Mouse (Mus musculus): Measurements from ENCODE around the gene Pemt. TPM values are rescaled to one million over a fixed set of nuclear protein-coding genes. Genes with fewer than 3 reads are reported as not detected.

Gene Pemt
- total and polyA plus RNA-seq, 2 experiments from 2014 or later, result 14.2 to 16.2 TPM

DNA sequence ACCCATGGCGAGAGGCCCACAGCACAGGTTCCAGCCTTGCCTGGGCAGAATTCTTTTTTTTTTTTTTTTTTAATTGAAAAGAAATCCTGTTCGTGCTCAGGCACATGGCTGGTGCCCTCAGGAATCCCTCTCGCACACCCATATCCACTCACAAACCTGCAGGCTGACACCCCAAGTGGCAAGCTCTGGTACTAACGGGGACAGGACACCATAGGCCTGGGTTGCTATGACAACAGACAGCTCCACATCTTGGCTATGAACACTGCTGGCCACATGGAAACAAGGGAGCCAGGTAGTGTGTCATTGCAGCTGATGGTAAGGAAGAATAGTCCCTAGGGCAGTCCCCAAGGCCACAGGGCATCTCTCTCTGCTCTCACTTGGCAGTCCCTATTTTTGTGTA, 42.7 kb upstream of the Pemt start:
- Histone ChIP-seq H3K4me1 (ENCODE audit: insufficient read depth) (0 out of 2 replicates have a peak, but pooled peaks cover 4% of the 10 kb centered on the region), H3K4me2 (ENCODE audit: low read depth) (no peak overlapping the region), H3K9me3 (ENCODE audit: low read length) (no peaks in the 10 kb centered on the region), H3K27me3 (ENCODE audit: insufficient read depth, low read length) (no peaks in the 10 kb centered on the region), H3K9ac (no peak overlapping the region), H3K36me3 (ENCODE audit: insufficient read depth) (no peaks in the 10 kb centered on the region), H3K4me3 (ENCODE audit: low read depth, low read length) (no peak overlapping the region), H3K27ac (ENCODE audit: low read depth, low read length) (no peak overlapping the region)
- 15% methylated on average over 4 of the region's 4 CpGs for WGBS
- peak; percentile 78 for DNase-seq
- ATAC-seq, result peak; percentile 95
- peak; percentile 71 for TF ChIP-seq CTCF (IDR thresholded peaks at IDR 0.05; ENCODE audit: low read depth)

DNA sequence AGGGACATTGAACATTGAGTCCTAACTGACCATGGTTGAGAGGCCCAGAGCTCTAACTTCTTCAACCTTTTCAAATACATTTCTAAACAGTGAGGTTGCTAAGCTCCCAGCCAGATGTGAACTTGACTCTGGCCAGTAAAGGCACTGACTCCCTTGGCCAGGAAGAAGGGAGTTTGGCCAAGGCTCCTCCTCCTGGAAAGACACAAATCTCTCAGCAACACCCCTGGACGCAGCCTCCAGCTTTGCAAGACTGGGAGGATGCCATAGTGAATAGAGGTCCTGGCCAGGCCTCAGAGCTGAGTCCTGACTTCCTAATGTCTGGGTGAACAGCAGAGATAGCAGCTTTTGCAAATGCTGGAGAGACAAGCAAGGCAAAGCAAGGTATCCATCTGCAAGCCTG, 40.4 kb upstream of the Pemt start:
- no peak overlapping the region for H3K4me2 ChIP-seq (ENCODE audit: low read depth)
- no peak overlapping the region for H3K27ac ChIP-seq (ENCODE audit: low read depth, low read length)
- H3K36me3 ChIP-seq (ENCODE audit: insufficient read depth), result no peaks in the 10 kb centered on the region
- no peaks in the 10 kb centered on the region for H3K9me3 ChIP-seq (ENCODE audit: low read length)
- H3K4me1 ChIP-seq (ENCODE audit: insufficient read depth), result 0 out of 2 replicates have a peak, but pooled peaks cover 4% of the 10 kb centered on the region
- no peak for DNase-seq
- H3K4me3 ChIP-seq (ENCODE audit: low read depth, low read length), result no peak overlapping the region
- no peak for ATAC-seq
- TF ChIP-seq CTCF (IDR thresholded peaks at IDR 0.05; ENCODE audit: low read depth), result no peak
- no peaks in the 10 kb centered on the region for H3K27me3 ChIP-seq (ENCODE audit: insufficient read depth, low read length)
- H3K9ac ChIP-seq, result no peak overlapping the region
- WGBS, result 83% methylated on average over 1 of the region's 1 CpGs

- no peak overlapping the region for H3K4me2 ChIP-seq (ENCODE audit: low read depth)
- H3K9me3 ChIP-seq (ENCODE audit: low read length), result no peaks in the 10 kb centered on the region
- no peaks in the 10 kb centered on the region for H3K36me3 ChIP-seq (ENCODE audit: insufficient read depth)
- no peak overlapping the region for H3K4me3 ChIP-seq (ENCODE audit: low read depth, low read length)
- H3K27me3 ChIP-seq (ENCODE audit: insufficient read depth, low read length), result no peaks in the 10 kb centered on the region
- peak; percentile 68 for TF ChIP-seq CTCF (IDR thresholded peaks at IDR 0.05; ENCODE audit: low read depth)
- H3K27ac ChIP-seq (ENCODE audit: low read depth, low read length), result no peak overlapping the region
- 38% methylated on average over 2 of the region's 2 CpGs for WGBS
- H3K4me1 ChIP-seq (ENCODE audit: insufficient read depth), result 0 out of 2 replicates have a peak, but pooled peaks cover 4% of the 10 kb centered on the region
- ATAC-seq, result no peak
- no peak overlapping the region for H3K9ac ChIP-seq
- no peak for DNase-seq
Observed at GRCm38 (mm10) chr11:60084589-60084988, 38.3 kb upstream of the Pemt start.

- Histone ChIP-seq H3K27me3 (ENCODE audit: insufficient read depth, low read length) (no peaks in the 10 kb centered on the region), H3K4me1 (ENCODE audit: insufficient read depth) (no peaks in the 10 kb centered on the region), H3K36me3 (ENCODE audit: insufficient read depth) (no peaks in the 10 kb centered on the region), H3K4me3 (ENCODE audit: low read depth, low read length) (no peak overlapping the region), H3K9ac (no peak overlapping the region), H3K4me2 (ENCODE audit: low read depth) (no peak overlapping the region), H3K9me3 (ENCODE audit: low read length) (no peaks in the 10 kb centered on the region), H3K27ac (ENCODE audit: low read depth, low read length) (no peak overlapping the region)
- 16% methylated on average over 4 of the region's 4 CpGs for WGBS
- TF ChIP-seq CTCF (IDR thresholded peaks at IDR 0.05; ENCODE audit: low read depth), result peak; percentile 81
- DNase-seq, result peak; percentile 80
- ATAC-seq, result no peak
Observed at GRCm38 (mm10) chr11:60076790-60077189, 30.5 kb upstream of the Pemt start.

DNA sequence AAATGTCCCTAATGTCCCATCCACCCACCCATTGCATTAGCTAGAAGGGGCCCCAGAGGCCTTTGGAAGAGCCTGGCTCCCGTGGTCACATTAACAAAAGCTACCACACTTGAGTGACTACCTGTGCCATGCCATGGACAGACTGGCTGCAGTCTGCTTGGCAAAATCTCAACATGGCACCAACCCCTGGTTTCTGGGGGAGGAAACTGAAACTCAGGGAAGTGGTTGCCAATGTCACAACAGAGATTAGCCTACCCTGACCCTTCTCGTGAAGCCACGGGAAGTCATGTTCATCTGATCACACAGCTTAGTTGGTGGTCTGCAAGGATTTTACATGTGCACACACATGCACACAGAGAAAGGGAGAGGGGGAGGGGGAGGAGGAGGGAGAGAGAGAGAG, 29.9 kb upstream of the Pemt start:
- no peak for TF ChIP-seq CTCF (IDR thresholded peaks at IDR 0.05; ENCODE audit: low read depth)
- WGBS, result 81% methylated on average over 3 of the region's 3 CpGs
- Histone ChIP-seq H3K27ac (ENCODE audit: low read depth, low read length) (no peak overlapping the region), H3K4me1 (ENCODE audit: insufficient read depth) (no peaks in the 10 kb centered on the region), H3K36me3 (ENCODE audit: insufficient read depth) (no peaks in the 10 kb centered on the region), H3K9me3 (ENCODE audit: low read length) (no peaks in the 10 kb centered on the region), H3K9ac (no peak overlapping the region), H3K4me2 (ENCODE audit: low read depth) (no peak overlapping the region), H3K4me3 (ENCODE audit: low read depth, low read length) (no peak overlapping the region), H3K27me3 (ENCODE audit: insufficient read depth, low read length) (no peaks in the 10 kb centered on the region)
- ATAC-seq (no peak), DNase-seq (no peak)

DNA sequence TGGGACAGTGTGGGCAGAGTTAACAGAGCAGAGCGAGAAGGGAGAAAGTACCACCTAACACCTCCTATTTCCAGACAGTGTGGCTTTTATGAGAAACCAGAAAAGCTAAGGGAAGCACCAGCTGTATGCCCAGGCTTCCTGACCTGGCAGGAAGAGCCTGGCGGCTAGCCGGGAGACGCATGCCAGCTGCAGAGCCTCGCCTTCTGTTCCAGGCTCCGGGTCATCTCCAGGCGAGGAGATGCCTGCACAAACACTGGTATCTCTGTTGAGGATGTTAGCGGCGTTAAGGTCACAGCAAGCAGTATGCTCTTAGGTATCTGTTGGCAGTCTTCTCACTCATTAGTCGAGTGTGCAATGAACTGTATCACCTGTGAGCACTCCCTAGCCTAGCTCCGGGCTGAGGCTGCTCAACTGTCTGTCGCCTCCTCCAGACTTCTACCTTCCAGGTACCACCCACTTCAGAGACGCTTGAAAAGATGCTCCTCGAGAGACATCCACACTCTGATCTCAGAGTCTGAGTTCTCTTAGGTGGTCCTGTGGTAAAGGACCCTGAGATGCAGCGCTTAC, 27.7 kb upstream of the Pemt start:
- Histone ChIP-seq H3K27me3 (ENCODE audit: insufficient read depth, low read length) (no peaks in the 10 kb centered on the region), H3K36me3 (ENCODE audit: insufficient read depth) (no peaks in the 10 kb centered on the region), H3K4me1 (ENCODE audit: insufficient read depth) (no peaks in the 10 kb centered on the region), H3K9ac (no peak overlapping the region), H3K9me3 (ENCODE audit: low read length) (no peaks in the 10 kb centered on the region), H3K4me3 (ENCODE audit: low read depth, low read length) (no peak overlapping the region), H3K27ac (ENCODE audit: low read depth, low read length) (no peak overlapping the region), H3K4me2 (ENCODE audit: low read depth) (no peak overlapping the region)
- no peak for DNase-seq
- WGBS, result 73% methylated on average over 15 of the region's 15 CpGs
- TF ChIP-seq CTCF (IDR thresholded peaks at IDR 0.05; ENCODE audit: low read depth), result no peak
- ATAC-seq, result no peak

GRCm38 (mm10) chr11:60073121-60073520, 26.8 kb upstream of the Pemt start:
- Histone ChIP-seq H3K27me3 (ENCODE audit: insufficient read depth, low read length) (no peaks in the 10 kb centered on the region), H3K9me3 (ENCODE audit: low read length) (no peaks in the 10 kb centered on the region), H3K27ac (ENCODE audit: low read depth, low read length) (no peak overlapping the region), H3K9ac (no peak overlapping the region), H3K4me2 (ENCODE audit: low read depth) (no peak overlapping the region), H3K4me1 (ENCODE audit: insufficient read depth) (no peaks in the 10 kb centered on the region), H3K4me3 (ENCODE audit: low read depth, low read length) (no peak overlapping the region), H3K36me3 (ENCODE audit: insufficient read depth) (no peaks in the 10 kb centered on the region)
- ATAC-seq, result no peak
- TF ChIP-seq CTCF (IDR thresholded peaks at IDR 0.05; ENCODE audit: low read depth), result no peak
- no peak for DNase-seq

Data from forebrain, postnatal 0 days (tissue).